In the genomic region with DNA sequence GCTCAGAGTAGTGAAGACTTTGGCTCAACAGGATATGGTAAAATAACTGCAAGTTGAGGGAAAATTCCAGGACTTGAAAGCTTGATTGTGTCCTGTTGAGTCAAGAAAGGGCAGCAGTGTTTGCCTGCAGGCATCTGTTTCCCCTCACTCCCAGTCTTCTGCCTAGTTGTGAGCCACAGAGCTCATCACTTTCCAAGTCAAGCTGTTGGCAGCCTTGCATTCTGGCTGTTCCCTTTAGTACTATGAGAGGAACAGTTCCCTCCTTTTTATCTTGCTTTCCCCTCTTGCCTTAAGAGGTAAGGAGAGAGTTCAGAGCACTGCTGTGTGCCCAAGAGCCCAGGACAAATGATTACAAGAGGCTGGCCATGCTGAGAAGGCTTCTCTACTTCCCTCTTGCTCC, we compare ENCODE assay signal across 21 mouse cellular contexts.
DNase-seq lines count a peak whose midpoint lies in the region; ATAC-seq and TF ChIP-seq lines count a peak whose summit lies in the region.
"Had no signal": no experiment of that assay in that cellular context is flagged by ENCODE, and none has a peak within 500 bp of the region (broad histone marks: within the 10 kb centered on the region; RNA-seq: fewer than 3 reads in every experiment).

No protein-coding gene starts in this region.

- no peaks in the 10 kb centered on the region for H3K27me3 ChIP-seq in heart, embryonic 15.5 days
- no peaks in the 10 kb centered on the region for H3K27me3 ChIP-seq in lung, embryonic 16.5 days (ENCODE audit: control insufficient read depth, insufficient read depth, low read depth, low read length)
- no peaks in the 10 kb centered on the region for H3K27me3 ChIP-seq in liver, postnatal 0 days (ENCODE audit: insufficient read depth, low read length)
- H3K27me3 ChIP-seq: embryonic facial prominence, embryonic 15.5 days; hindbrain, embryonic 12.5 days; limb, embryonic 15.5 days; neural tube, embryonic 13.5 days had no signal

- peak; percentile 22 to 49 for DNase-seq in heart, adult 18-20 months
- no peak for DNase-seq in liver, postnatal 0 days
- no peak for DNase-seq in urinary bladder, adult 2 months (ENCODE audit: low spot score)
- DNase-seq in left cerebral cortex, adult 18-20 months (ENCODE audit: low spot score in 2 of 2), result no peak
- DNase-seq: cerebellum, postnatal 10 days; embryo, embryonic 11 days; gastrocnemius, postnatal 25 days; kidney, adult 8-10 months; kidney, postnatal 25 days; right cerebral cortex, postnatal 14 days; thymus, postnatal 36 days had no signal

- no peaks in the 10 kb centered on the region for H3K9me3 ChIP-seq in heart, embryonic 15.5 days (replicated peaks)
- H3K9me3 ChIP-seq in lung, embryonic 16.5 days (ENCODE audit: control insufficient read depth, low read length), result no peaks in the 10 kb centered on the region
- no peaks in the 10 kb centered on the region for H3K9me3 ChIP-seq in liver, postnatal 0 days (ENCODE audit: low read length)
- H3K9me3 ChIP-seq: embryonic facial prominence, embryonic 15.5 days; hindbrain, embryonic 12.5 days; limb, embryonic 15.5 days; midbrain, embryonic 10.5 days; neural tube, embryonic 13.5 days had no signal

- H3K4me1 ChIP-seq in bone marrow macrophage, adult 2 months (ENCODE audit: control insufficient read depth, insufficient read depth, low read length), result peaks cover 16% of the 10 kb centered on the region
- H3K4me1 ChIP-seq in heart, embryonic 15.5 days (replicated peaks), result peaks cover 9% of the 10 kb centered on the region
- no peaks in the 10 kb centered on the region for H3K4me1 ChIP-seq in lung, embryonic 16.5 days (replicated peaks; ENCODE audit: control insufficient read depth, insufficient read depth, low read length)
- no peaks in the 10 kb centered on the region for H3K4me1 ChIP-seq in liver, postnatal 0 days (ENCODE audit: insufficient read depth)
- H3K4me1 ChIP-seq: embryonic facial prominence, embryonic 15.5 days; hindbrain, embryonic 12.5 days; limb, embryonic 15.5 days; midbrain, embryonic 10.5 days; neural tube, embryonic 13.5 days had no signal

- no peak for ATAC-seq in heart, embryonic 15.5 days (replicated peaks; ENCODE audit: insufficient number of reproducible peaks, insufficient read depth, low FRiP score, low read depth)
- ATAC-seq in lung, embryonic 16.5 days (ENCODE audit: low read depth), result peak; percentile 62; the same call in 1 of the 2 replicates
- ATAC-seq in liver, postnatal 0 days, result no peak
- no peak for ATAC-seq in CD4-positive, CD25-positive, alpha-beta regulatory T cell, adult 4 months
- ATAC-seq: inflammation-experienced regulatory T-cells, adult 6 months had no signal

- H3K4me2 ChIP-seq in heart, embryonic 15.5 days, result no peak overlapping the region
- no peak overlapping the region for H3K4me2 ChIP-seq in lung, embryonic 16.5 days (ENCODE audit: low read depth, low read length)
- H3K4me2 ChIP-seq in liver, postnatal 0 days (ENCODE audit: low read depth, low read length), result no peak overlapping the region
- H3K4me2 ChIP-seq: embryonic facial prominence, embryonic 15.5 days; hindbrain, embryonic 12.5 days; limb, embryonic 15.5 days; neural tube, embryonic 13.5 days had no signal

- TF ChIP-seq EP300 in liver, postnatal 0 days (IDR thresholded peaks at IDR 0.05; ENCODE audit: low read depth), result no peak

- H3K36me3 ChIP-seq in heart, embryonic 15.5 days, result no peaks in the 10 kb centered on the region
- no peaks in the 10 kb centered on the region for H3K36me3 ChIP-seq in lung, embryonic 16.5 days (ENCODE audit: control insufficient read depth, insufficient read depth, low read length)
- H3K36me3 ChIP-seq in liver, postnatal 0 days (replicated peaks; ENCODE audit: insufficient read depth, low read length), result no peaks in the 10 kb centered on the region
- H3K36me3 ChIP-seq: embryonic facial prominence, embryonic 15.5 days; hindbrain, embryonic 12.5 days; limb, embryonic 15.5 days; midbrain, embryonic 10.5 days; neural tube, embryonic 13.5 days had no signal

- TF ChIP-seq POLR2A in bone marrow macrophage, adult 2 months (IDR thresholded peaks at IDR 0.05; ENCODE audit: borderline replicate concordance, low read depth, low read length), result no peak

- TF ChIP-seq CTCF in bone marrow macrophage, adult 2 months (IDR thresholded peaks at IDR 0.05; ENCODE audit: low read depth, low read length), result no peak
- no peak for TF ChIP-seq CTCF in liver, postnatal 0 days (IDR thresholded peaks at IDR 0.05; ENCODE audit: low read depth)

- no peak overlapping the region for H3K9ac ChIP-seq in heart, embryonic 15.5 days
- H3K9ac ChIP-seq in lung, embryonic 16.5 days (ENCODE audit: low read length), result no peak overlapping the region
- no peak overlapping the region for H3K9ac ChIP-seq in liver, postnatal 0 days (replicated peaks)
- H3K9ac ChIP-seq: embryonic facial prominence, embryonic 15.5 days; hindbrain, embryonic 12.5 days; limb, embryonic 15.5 days; neural tube, embryonic 13.5 days had no signal

- H3K4me3 ChIP-seq in bone marrow macrophage, adult 2 months (ENCODE audit: insufficient read depth, low read length), result no peak overlapping the region
- H3K4me3 ChIP-seq in heart, embryonic 15.5 days, result no peak overlapping the region
- H3K4me3 ChIP-seq in lung, embryonic 16.5 days (ENCODE audit: low read length), result no peak overlapping the region
- H3K4me3 ChIP-seq in liver, postnatal 0 days (ENCODE audit: low read depth, low read length), result no peak overlapping the region
- H3K4me3 ChIP-seq: embryonic facial prominence, embryonic 15.5 days; hindbrain, embryonic 12.5 days; limb, embryonic 15.5 days; midbrain, embryonic 10.5 days; neural tube, embryonic 13.5 days had no signal

- peak overlapping the region; percentile 55 for H3K27ac ChIP-seq in bone marrow macrophage, adult 2 months (ENCODE audit: insufficient read depth, low read depth, low read length)
- peak overlapping the region; percentile 39 for H3K27ac ChIP-seq in heart, embryonic 15.5 days
- H3K27ac ChIP-seq in lung, embryonic 16.5 days (ENCODE audit: low read length), result 0 out of 2 replicates have a peak overlapping the region, but pooled peaks have one; percentile 7
- H3K27ac ChIP-seq in liver, postnatal 0 days (ENCODE audit: low read depth), result no peak overlapping the region
- H3K27ac ChIP-seq: embryonic facial prominence, embryonic 15.5 days; hindbrain, embryonic 12.5 days; limb, embryonic 15.5 days; midbrain, embryonic 10.5 days; neural tube, embryonic 13.5 days had no signal

Comparison
In these comparisons a context has a peak if more than half of its experiments do, and no peak if none do; other contexts are left out.
1. DNase-seq: peak in heart, adult 18-20 months (2 of 2); none in liver, postnatal 0 days (single experiment), urinary bladder, adult 2 months (single experiment) and left cerebral cortex, adult 18-20 months (0 of 2).